Mouse (Mus musculus): ENCODE data around the gene Foxj3. TPM values are rescaled to one million over a fixed set of nuclear protein-coding genes. Genes with fewer than 3 reads are reported as not detected.

The Foxj3 gene
- polyA plus RNA-seq, 1 experiment from 2014 or later: 14.6 TPM

GRCm38 (mm10) chr4:119555466-119555865 lies 18.7 kb downstream of the Foxj3 start:
- Histone ChIP-seq H3K9ac (ENCODE audit: low read depth, low read length) (no peak overlapping the region), H3K9me3 (replicated peaks; ENCODE audit: low read length) (no peaks in the 10 kb centered on the region), H3K27ac (no peak overlapping the region), H3K4me1 (replicated peaks; ENCODE audit: insufficient read depth, low read length) (0 out of 2 replicates have a peak, but pooled peaks cover 3% of the 10 kb centered on the region), H3K4me2 (ENCODE audit: low read length) (no peak overlapping the region), H3K27me3 (ENCODE audit: insufficient read depth, low read length) (no peaks in the 10 kb centered on the region), H3K4me3 (replicated peaks; ENCODE audit: low read depth, low read length) (no peak overlapping the region), H3K36me3 (ENCODE audit: insufficient read depth, low read length) (no peaks in the 10 kb centered on the region)
- ATAC-seq (replicated peaks; ENCODE audit: low FRiP score, low read depth): no peak
- DNase-seq (ENCODE audit: low spot score): peak; percentile 49
- 46% methylated on average over 2 of the region's 2 CpGs for WGBS
- no peak for TF ChIP-seq CTCF (IDR thresholded peaks at IDR 0.05; ENCODE audit: low read depth)

GRCm38 (mm10) chr4:119563136-119563535 lies 26.3 kb downstream of the Foxj3 start:
- Histone ChIP-seq H3K36me3 (ENCODE audit: insufficient read depth, low read length) (0 out of 2 replicates have a peak, but pooled peaks cover 5% of the 10 kb centered on the region), H3K4me1 (replicated peaks; ENCODE audit: insufficient read depth, low read length) (no peaks in the 10 kb centered on the region), H3K4me2 (ENCODE audit: low read length) (no peak overlapping the region), H3K27me3 (ENCODE audit: insufficient read depth, low read length) (no peaks in the 10 kb centered on the region), H3K9me3 (replicated peaks; ENCODE audit: low read length) (no peaks in the 10 kb centered on the region), H3K9ac (ENCODE audit: low read depth, low read length) (no peak overlapping the region), H3K27ac (no peak overlapping the region), H3K4me3 (replicated peaks; ENCODE audit: low read depth, low read length) (no peak overlapping the region)
- no peak for ATAC-seq (replicated peaks; ENCODE audit: low FRiP score, low read depth)
- no peak for TF ChIP-seq CTCF (IDR thresholded peaks at IDR 0.05; ENCODE audit: low read depth)
- no peak for DNase-seq (ENCODE audit: low spot score)

GRCm38 (mm10) chr4:119566322-119566835 lies 29.6 kb downstream of the Foxj3 start:
- H3K4me3 ChIP-seq (replicated peaks; ENCODE audit: low read depth, low read length): no peak overlapping the region
- no peak for TF ChIP-seq CTCF (IDR thresholded peaks at IDR 0.05; ENCODE audit: low read depth)
- DNase-seq (ENCODE audit: low spot score) (no peak), ATAC-seq (replicated peaks; ENCODE audit: low FRiP score, low read depth) (no peak)
- no peaks in the 10 kb centered on the region for H3K27me3 ChIP-seq (ENCODE audit: insufficient read depth, low read length)
- H3K27ac ChIP-seq: no peak overlapping the region
- H3K9ac ChIP-seq (ENCODE audit: low read depth, low read length): no peak overlapping the region
- H3K4me1 ChIP-seq (replicated peaks; ENCODE audit: insufficient read depth, low read length): no peaks in the 10 kb centered on the region
- H3K4me2 ChIP-seq (ENCODE audit: low read length): no peak overlapping the region
- H3K36me3 ChIP-seq (ENCODE audit: insufficient read depth, low read length): 0 out of 2 replicates have a peak, but pooled peaks cover 5% of the 10 kb centered on the region
- H3K9me3 ChIP-seq (replicated peaks; ENCODE audit: low read length): no peaks in the 10 kb centered on the region
- 66% methylated on average over 4 of the region's 4 CpGs for WGBS

GRCm38 (mm10) chr4:119572682-119573081 lies 35.9 kb downstream of the Foxj3 start:
- ATAC-seq (replicated peaks; ENCODE audit: low FRiP score, low read depth): no peak
- Histone ChIP-seq H3K4me1 (replicated peaks; ENCODE audit: insufficient read depth, low read length) (no peaks in the 10 kb centered on the region), H3K36me3 (ENCODE audit: insufficient read depth, low read length) (no peaks in the 10 kb centered on the region; the same call in 1 of the 2 replicates), H3K4me3 (replicated peaks; ENCODE audit: low read depth, low read length) (no peak overlapping the region), H3K27ac (no peak overlapping the region), H3K27me3 (ENCODE audit: insufficient read depth, low read length) (no peaks in the 10 kb centered on the region), H3K4me2 (ENCODE audit: low read length) (no peak overlapping the region), H3K9ac (ENCODE audit: low read depth, low read length) (no peak overlapping the region), H3K9me3 (replicated peaks; ENCODE audit: low read length) (no peaks in the 10 kb centered on the region)
- no peak for TF ChIP-seq CTCF (IDR thresholded peaks at IDR 0.05; ENCODE audit: low read depth)
- WGBS: 91% methylated on average over 3 of the region's 3 CpGs
- DNase-seq (ENCODE audit: low spot score): no peak

GRCm38 (mm10) chr4:119574504-119574903 lies 37.7 kb downstream of the Foxj3 start:
- DNase-seq (ENCODE audit: low spot score) (no peak), ATAC-seq (replicated peaks; ENCODE audit: low FRiP score, low read depth) (no peak)
- Histone ChIP-seq H3K4me2 (ENCODE audit: low read length) (no peak overlapping the region), H3K9ac (ENCODE audit: low read depth, low read length) (no peak overlapping the region), H3K4me3 (replicated peaks; ENCODE audit: low read depth, low read length) (no peak overlapping the region), H3K27ac (no peak overlapping the region), H3K9me3 (replicated peaks; ENCODE audit: low read length) (no peaks in the 10 kb centered on the region), H3K4me1 (replicated peaks; ENCODE audit: insufficient read depth, low read length) (no peaks in the 10 kb centered on the region), H3K27me3 (ENCODE audit: insufficient read depth, low read length) (no peaks in the 10 kb centered on the region), H3K36me3 (ENCODE audit: insufficient read depth, low read length) (no peaks in the 10 kb centered on the region; the same call in 1 of the 2 replicates)
- 73% methylated on average over 2 of the region's 2 CpGs for WGBS
- TF ChIP-seq CTCF (IDR thresholded peaks at IDR 0.05; ENCODE audit: low read depth): no peak

GRCm38 (mm10) chr4:119575459-119575858 lies 38.7 kb downstream of the Foxj3 start:
- Histone ChIP-seq H3K4me1 (replicated peaks; ENCODE audit: insufficient read depth, low read length) (no peaks in the 10 kb centered on the region), H3K4me3 (replicated peaks; ENCODE audit: low read depth, low read length) (no peak overlapping the region), H3K36me3 (ENCODE audit: insufficient read depth, low read length) (no peaks in the 10 kb centered on the region; the same call in 1 of the 2 replicates), H3K27me3 (ENCODE audit: insufficient read depth, low read length) (no peaks in the 10 kb centered on the region), H3K27ac (no peak overlapping the region), H3K9me3 (replicated peaks; ENCODE audit: low read length) (no peaks in the 10 kb centered on the region), H3K9ac (ENCODE audit: low read depth, low read length) (no peak overlapping the region), H3K4me2 (ENCODE audit: low read length) (no peak overlapping the region)
- no peak for DNase-seq (ENCODE audit: low spot score)
- TF ChIP-seq CTCF (IDR thresholded peaks at IDR 0.05; ENCODE audit: low read depth): no peak
- ATAC-seq (replicated peaks; ENCODE audit: low FRiP score, low read depth): no peak
- WGBS: 88% methylated on average over 3 of the region's 3 CpGs

- TF ChIP-seq CTCF (IDR thresholded peaks at IDR 0.05; ENCODE audit: low read depth): no peak
- H3K9ac ChIP-seq (ENCODE audit: low read depth, low read length): no peak overlapping the region
- H3K4me3 ChIP-seq (replicated peaks; ENCODE audit: low read depth, low read length): no peak overlapping the region
- no peak for DNase-seq (ENCODE audit: low spot score)
- no peaks in the 10 kb centered on the region for H3K4me1 ChIP-seq (replicated peaks; ENCODE audit: insufficient read depth, low read length)
- no peak overlapping the region for H3K27ac ChIP-seq
- H3K27me3 ChIP-seq (ENCODE audit: insufficient read depth, low read length): no peaks in the 10 kb centered on the region
- peaks cover 7% of the 10 kb centered on the region; the same call in 1 of the 2 replicates for H3K36me3 ChIP-seq (ENCODE audit: insufficient read depth, low read length)
- ATAC-seq (replicated peaks; ENCODE audit: low FRiP score, low read depth): no peak
- 99% methylated on average over 2 of the region's 2 CpGs for WGBS
- no peaks in the 10 kb centered on the region for H3K9me3 ChIP-seq (replicated peaks; ENCODE audit: low read length)
- H3K4me2 ChIP-seq (ENCODE audit: low read length): no peak overlapping the region
Measured at GRCm38 (mm10) chr4:119588037-119588436, 51.2 kb downstream of the Foxj3 start.

Measured in kidney, postnatal 0 days (tissue).